Mouse (Mus musculus): ENCODE data around the gene Sord. TPM values are rescaled to one million over a fixed set of nuclear protein-coding genes. Genes with fewer than 3 reads are reported as not detected.
A peak's percentile ranks its signal among the peaks of the same experiment; 100 is the strongest.

Gene Sord
- total RNA-seq (2012; rRNA removed) = 18.3 and 26.0 TPM in 2 replicates

GRCm38 (mm10) chr2:122234611-122235288 lies at the start of gene Sord:
Gene Sord, plus strand, starts transcription at chr2:122234749.
- H3K27ac ChIP-seq (ENCODE audit: insufficient read depth, low read depth, low read length, poor library complexity, severe bottlenecking) = no peak within 1 kb of the TSS
- in situ Hi-C loops (cut with MboI; ENCODE audit: low sequenced_read_pairs in 2 of 2, unreplicated experiment in 2 of 2) = no loop called here

GRCm38 (mm10) chr2:122185086-122185485 lies 49.5 kb upstream of the Sord start:
- no peaks in the 10 kb centered on the region for H3K36me3 ChIP-seq (ENCODE audit: control insufficient read depth, insufficient read depth, low read length, poor library complexity, severe bottlenecking)
- H3K4me3 ChIP-seq (ENCODE audit: insufficient read depth in 1 of 2, low read depth in 1 of 2, low read length in 2 of 2, poor library complexity in 1 of 2, severe bottlenecking in 1 of 2) = no peak overlapping the region
- no peak for TF ChIP-seq ZC3H11A (IDR thresholded peaks at IDR 0.05; ENCODE audit: borderline replicate concordance, low read depth, low read length)
- TF ChIP-seq HCFC1 (IDR thresholded peaks at IDR 0.05; ENCODE audit: borderline replicate concordance, insufficient read depth, low read length) = no peak
- no peak for TF ChIP-seq CHD2 (IDR thresholded peaks at IDR 0.05; ENCODE audit: low read depth, low read length)
- no peak for TF ChIP-seq ZNF384 (IDR thresholded peaks at IDR 0.05; ENCODE audit: low read depth, low read length)
- no peak for TF ChIP-seq MAFK (IDR thresholded peaks at IDR 0.05; ENCODE audit: insufficient read depth, low read depth, low read length)
- no peak overlapping the region for H3K9ac ChIP-seq (ENCODE audit: insufficient read depth, low read depth, low read length, poor library complexity, severe bottlenecking)
- no peak for DNase-seq (ENCODE audit: low read depth, low spot score)
- no peaks in the 10 kb centered on the region for H3K9me3 ChIP-seq (ENCODE audit: control insufficient read depth, insufficient read depth, low read depth, low read length)
- in situ Hi-C loops (cut with MboI; ENCODE audit: low sequenced_read_pairs in 2 of 2, unreplicated experiment in 2 of 2) = no loop called here
- peaks cover 0 to 3% of the 10 kb centered on the region in 2 experiments; a peak in 1 of 4 replicates for H3K4me1 ChIP-seq (ENCODE audit: control insufficient read depth in 2 of 2, insufficient read depth in 2 of 2, low read length in 2 of 2, poor library complexity in 1 of 2)
- no peak overlapping the region for H3K27ac ChIP-seq (ENCODE audit: insufficient read depth, low read depth, low read length, poor library complexity, severe bottlenecking)

More at GRCm38 (mm10) chr2:122234611-122235288, at the start of gene Sord:
- no peak for TF ChIP-seq MAFK (IDR thresholded peaks at IDR 0.05; ENCODE audit: insufficient read depth, low read depth, low read length)
- no peak for TF ChIP-seq ZNF384 (IDR thresholded peaks at IDR 0.05; ENCODE audit: low read depth, low read length)
- TF ChIP-seq CHD2 (IDR thresholded peaks at IDR 0.05; ENCODE audit: low read depth, low read length) = no peak
- Histone ChIP-seq H3K36me3 (ENCODE audit: control insufficient read depth, insufficient read depth, low read length, poor library complexity, severe bottlenecking) (no peaks in the 10 kb centered on the region; the same call in 1 of the 2 replicates), H3K9ac (ENCODE audit: insufficient read depth, low read depth, low read length, poor library complexity, severe bottlenecking) (peak within 1 kb of the TSS; percentile 72), H3K4me3 (ENCODE audit: insufficient read depth in 1 of 2, low read depth in 1 of 2, low read length in 2 of 2, poor library complexity in 1 of 2, severe bottlenecking in 1 of 2) (peak within 1 kb of the TSS; percentile 73 to 85), H3K4me1 (ENCODE audit: control insufficient read depth in 2 of 2, insufficient read depth in 2 of 2, low read length in 2 of 2, poor library complexity in 1 of 2) (peaks cover 5 to 8% of the 10 kb centered on the region in 2 experiments; a peak in 2 of 4 replicates), H3K9me3 (ENCODE audit: control insufficient read depth, insufficient read depth, low read depth, low read length) (no peaks in the 10 kb centered on the region)
- peak; percentile 70 for DNase-seq (ENCODE audit: low read depth, low spot score)

- peak within 1 kb of the TSS; percentile 18; the same call in 1 of the 2 replicates for H3K9ac ChIP-seq (ENCODE audit: insufficient read depth, low read depth, low read length, poor library complexity, severe bottlenecking)
- H3K4me1 ChIP-seq (ENCODE audit: control insufficient read depth in 2 of 2, insufficient read depth in 2 of 2, low read length in 2 of 2, poor library complexity in 1 of 2) = peaks cover 0 to 3% of the 10 kb centered on the region in 2 experiments; a peak in 1 of 4 replicates
- peak; percentile 63 for DNase-seq (ENCODE audit: low read depth, low spot score)
- no peaks in the 10 kb centered on the region for H3K9me3 ChIP-seq (ENCODE audit: control insufficient read depth, insufficient read depth, low read depth, low read length)
- no peak within 1 kb of the TSS for H3K27ac ChIP-seq (ENCODE audit: insufficient read depth, low read depth, low read length, poor library complexity, severe bottlenecking)
- in situ Hi-C loops (cut with MboI; ENCODE audit: low sequenced_read_pairs in 2 of 2, unreplicated experiment in 2 of 2) = no loop called here
- H3K36me3 ChIP-seq (ENCODE audit: control insufficient read depth, insufficient read depth, low read length, poor library complexity, severe bottlenecking) = no peaks in the 10 kb centered on the region
- no peak for TF ChIP-seq ZC3H11A (IDR thresholded peaks at IDR 0.05; ENCODE audit: borderline replicate concordance, low read depth, low read length)
- TF ChIP-seq CHD2 (IDR thresholded peaks at IDR 0.05; ENCODE audit: low read depth, low read length) = peak; percentile 49; the same call in 1 of the 2 replicates
- H3K4me3 ChIP-seq (ENCODE audit: insufficient read depth in 1 of 2, low read depth in 1 of 2, low read length in 2 of 2, poor library complexity in 1 of 2, severe bottlenecking in 1 of 2) = peak within 1 kb of the TSS; percentile 53 to 69
These were observed 48.4 kb upstream of the Sord start, which contains the start of the genes Patl2 and Terb2 for GRCm38 (mm10) chr2:122186106-122186505. Gene Patl2, minus strand, starts transcription at chr2:122186189. Gene Terb2, plus strand, starts transcription at chr2:122186272.

- Histone ChIP-seq H3K36me3 (ENCODE audit: control insufficient read depth, insufficient read depth, low read length, poor library complexity, severe bottlenecking) (no peaks in the 10 kb centered on the region), H3K9ac (ENCODE audit: insufficient read depth, low read depth, low read length, poor library complexity, severe bottlenecking) (no peak overlapping the region), H3K4me3 (ENCODE audit: insufficient read depth in 1 of 2, low read depth in 1 of 2, low read length in 2 of 2, poor library complexity in 1 of 2, severe bottlenecking in 1 of 2) (peak overlapping the region; percentile 53 to 69; a peak in 3 of 4 replicates), H3K9me3 (ENCODE audit: control insufficient read depth, insufficient read depth, low read depth, low read length) (no peaks in the 10 kb centered on the region), H3K4me1 (ENCODE audit: control insufficient read depth in 2 of 2, insufficient read depth in 2 of 2, low read length in 2 of 2, poor library complexity in 1 of 2) (peaks cover 0 to 3% of the 10 kb centered on the region in 2 experiments; a peak in 1 of 4 replicates), H3K27ac (ENCODE audit: insufficient read depth, low read depth, low read length, poor library complexity, severe bottlenecking) (no peak overlapping the region)
- no peak for TF ChIP-seq MAFK (IDR thresholded peaks at IDR 0.05; ENCODE audit: insufficient read depth, low read depth, low read length)
- TF ChIP-seq ZC3H11A (IDR thresholded peaks at IDR 0.05; ENCODE audit: borderline replicate concordance, low read depth, low read length) = no peak
- no peak for TF ChIP-seq HCFC1 (IDR thresholded peaks at IDR 0.05; ENCODE audit: borderline replicate concordance, insufficient read depth, low read length)
- no peak for TF ChIP-seq CHD2 (IDR thresholded peaks at IDR 0.05; ENCODE audit: low read depth, low read length)
- no peak for TF ChIP-seq ZNF384 (IDR thresholded peaks at IDR 0.05; ENCODE audit: low read depth, low read length)
- in situ Hi-C loops (cut with MboI; ENCODE audit: low sequenced_read_pairs in 2 of 2, unreplicated experiment in 2 of 2) = no loop called here
- no peak for DNase-seq (ENCODE audit: low read depth, low spot score)
These were observed 47.8 kb upstream of the Sord start for GRCm38 (mm10) chr2:122186751-122187150.

Data from ES-E14 (cell line).